Mouse (Mus musculus) sigmoid colon, adult 10 weeks (tissue): ENCODE data around the gene Socs2. TPM values are rescaled to one million over a fixed set of nuclear protein-coding genes. Genes with fewer than 3 reads are reported as not detected.

Experiments
- polyA plus RNA-seq: library from polyadenylated mRNA; stranded (reverse); fragments of 350-450 nt; fragmentation: Illumina TruSeq; extraction: RNeasy Lipid Tissue Mini Kit (QIAGEN cat#74804); gene quantifications from one replicate; pipeline ENCODE4 v1.2.3, GENCODE M21; 2014; ENCODE audit warnings: low read depth, low replicate concordance

The Socs2 gene
- 110 TPM for polyA plus RNA-seq

DNA sequence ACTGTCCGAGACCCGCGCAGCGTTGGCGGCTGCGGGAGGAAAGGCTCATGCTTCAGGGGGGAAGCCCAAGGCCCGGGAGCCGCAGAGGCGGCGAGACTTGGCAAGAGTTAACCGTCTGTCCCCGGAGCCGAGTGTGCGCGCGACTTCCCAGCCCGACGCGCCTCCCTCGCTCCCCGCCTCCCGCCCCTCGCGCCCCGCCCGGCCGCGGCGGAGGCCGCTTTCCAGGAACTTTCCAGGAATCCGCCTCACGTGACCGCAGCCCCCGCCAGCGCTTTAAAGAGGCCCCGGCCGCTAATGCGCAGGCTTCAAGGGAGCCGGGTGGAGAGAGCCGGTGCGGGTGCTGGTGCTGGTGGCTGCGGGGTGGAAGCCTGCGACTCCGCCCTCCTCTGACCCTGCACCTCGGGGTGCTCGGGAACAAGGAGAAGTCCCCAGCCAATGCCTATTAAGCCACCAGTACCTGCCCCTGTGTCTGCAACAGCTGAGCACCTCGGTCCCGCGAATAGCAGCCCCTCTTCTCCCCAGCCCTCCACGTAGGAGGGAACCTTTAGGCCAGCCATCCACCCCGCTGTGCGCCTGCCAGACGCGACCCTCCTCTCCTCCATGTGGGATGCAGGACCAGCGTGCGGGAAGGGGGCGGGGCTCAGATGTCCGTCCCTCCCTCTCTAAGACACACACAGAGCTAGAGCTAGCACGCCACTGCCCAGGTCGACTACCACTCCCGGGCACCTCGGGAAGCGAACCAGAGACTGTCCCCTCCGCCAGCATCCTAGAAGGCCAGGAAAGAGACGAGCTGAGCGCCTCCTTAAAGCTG lies at the start of gene Socs2:
Gene Socs2 (minus strand): TSS at position 496 of the 811 bp plus-strand sequence.

Other genes starting within 250 kb of the Socs2 start
- 4.1 TPM for gene Cradd, start 93.0 kb downstream of the Socs2 start, polyA plus RNA-seq
- 212 TPM for gene Mrpl42, start 84.8 kb upstream of the Socs2 start, polyA plus RNA-seq
- gene Ube2n, start 98.0 kb upstream of the Socs2 start, polyA plus RNA-seq, result 640 TPM
- gene Nudt4, start 147.0 kb upstream of the Socs2 start, polyA plus RNA-seq, result 1,232 TPM